Mouse (Mus musculus) ES-CJ7 (cell line): ENCODE data around the gene BC051142.

Experiments used
- DNase-seq: peaks from one replicate; pipeline ENCODE4 v3.0.0; 2011; ENCODE audit warnings: low read depth, low spot score

The BC051142 gene

DNA sequence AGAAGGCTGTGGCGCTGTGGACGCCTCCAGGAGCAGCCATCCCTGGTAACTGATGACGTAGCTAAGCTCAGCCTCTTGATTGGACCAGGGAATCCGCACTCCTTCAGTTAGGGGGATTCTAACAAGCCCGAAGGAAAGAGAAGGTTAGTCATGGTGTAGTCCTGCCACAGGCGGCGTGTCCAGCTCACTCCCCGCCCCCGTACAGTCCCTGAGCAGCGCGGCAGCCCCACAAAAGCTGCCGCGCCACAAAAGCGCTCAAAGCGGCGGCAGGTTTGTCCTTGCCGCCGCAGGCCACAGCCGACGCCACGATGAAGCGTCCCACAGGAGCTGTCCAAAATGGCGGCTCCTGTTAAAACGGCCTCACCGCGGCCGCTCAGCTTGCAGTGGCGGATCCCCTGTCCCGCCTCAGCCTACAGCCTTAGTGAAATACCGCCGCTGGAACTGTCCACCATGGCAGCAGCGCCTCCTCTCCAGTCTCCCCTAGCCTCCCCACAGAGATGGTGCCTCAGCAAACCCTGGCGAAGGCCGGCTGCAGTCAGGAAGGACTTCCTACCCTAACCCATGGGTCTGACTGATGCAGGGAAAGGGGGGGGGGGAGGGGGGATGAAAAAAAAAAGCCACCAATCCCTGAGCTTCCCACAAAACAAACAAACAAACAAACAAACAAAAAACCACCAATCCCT is at the start of gene BC051142:
TSS of gene BC051142 (plus strand) at position 110 of the 683 bp plus-strand sequence.
- DNase-seq = peak; percentile 94

DNA sequence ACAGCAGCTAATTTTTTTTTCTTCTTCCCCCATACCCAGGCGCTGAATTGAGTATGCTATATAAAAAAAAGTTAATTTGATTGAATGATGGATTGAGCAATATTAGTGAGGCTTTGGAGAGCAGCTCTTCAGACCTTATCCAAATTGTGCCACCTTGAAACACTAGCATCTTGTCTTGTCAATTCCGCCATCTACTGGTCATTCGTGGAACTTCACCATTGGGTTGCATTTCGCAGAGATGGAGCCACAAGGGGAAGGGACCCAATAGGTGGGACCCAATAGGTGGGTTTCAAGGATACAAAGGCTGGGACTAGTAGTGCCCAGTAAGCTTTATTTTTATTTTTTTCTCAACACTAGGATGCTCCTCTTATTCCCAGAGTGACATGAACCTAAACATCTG is 49.2 kb upstream of the BC051142 start:
- DNase-seq = peak; percentile 80

DNA sequence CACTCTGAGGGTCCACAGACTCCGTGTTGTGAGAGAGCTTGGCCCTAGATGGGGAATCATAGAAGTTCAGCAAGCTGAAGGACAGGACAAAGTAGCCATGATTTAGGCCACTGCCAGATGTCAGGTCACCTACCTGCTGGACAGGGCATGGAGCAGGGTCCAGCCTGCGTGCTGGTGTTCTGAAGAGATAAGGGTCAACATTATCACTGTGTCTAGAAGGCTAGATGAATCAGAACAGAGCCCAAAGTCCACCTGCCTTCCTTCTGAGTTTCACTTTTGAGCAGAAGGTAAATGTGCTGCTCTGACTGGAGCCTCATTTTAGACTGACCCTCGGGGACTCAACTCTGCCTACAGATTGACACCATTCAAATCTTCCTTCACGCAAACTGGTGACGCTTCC is 44.1 kb upstream of the BC051142 start, which contains the start of gene Btnl2:
TSS of gene Btnl2 (plus strand) at position 284 of the 400 bp plus-strand sequence.
- no peak for DNase-seq

DNA sequence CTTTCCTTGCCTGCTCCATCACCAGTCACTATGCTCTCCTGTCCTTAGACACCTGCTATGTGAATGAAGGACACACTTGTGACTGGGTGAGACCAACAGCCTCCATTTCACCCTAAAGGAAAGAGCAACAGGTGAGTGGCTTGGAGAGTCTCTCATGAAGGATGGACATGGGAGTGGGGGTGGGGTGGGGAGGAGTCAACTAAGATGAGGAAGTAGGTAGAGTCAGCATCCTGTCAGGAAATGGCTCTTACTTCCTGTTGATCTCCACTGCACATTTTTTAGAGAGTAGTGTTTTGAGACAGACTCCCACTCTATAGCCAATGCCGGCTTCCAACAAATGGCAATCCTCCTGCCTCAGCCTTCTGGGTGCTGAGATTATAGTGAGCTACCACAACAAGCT is 43.7 kb upstream of the BC051142 start:
- no peak for DNase-seq

DNA sequence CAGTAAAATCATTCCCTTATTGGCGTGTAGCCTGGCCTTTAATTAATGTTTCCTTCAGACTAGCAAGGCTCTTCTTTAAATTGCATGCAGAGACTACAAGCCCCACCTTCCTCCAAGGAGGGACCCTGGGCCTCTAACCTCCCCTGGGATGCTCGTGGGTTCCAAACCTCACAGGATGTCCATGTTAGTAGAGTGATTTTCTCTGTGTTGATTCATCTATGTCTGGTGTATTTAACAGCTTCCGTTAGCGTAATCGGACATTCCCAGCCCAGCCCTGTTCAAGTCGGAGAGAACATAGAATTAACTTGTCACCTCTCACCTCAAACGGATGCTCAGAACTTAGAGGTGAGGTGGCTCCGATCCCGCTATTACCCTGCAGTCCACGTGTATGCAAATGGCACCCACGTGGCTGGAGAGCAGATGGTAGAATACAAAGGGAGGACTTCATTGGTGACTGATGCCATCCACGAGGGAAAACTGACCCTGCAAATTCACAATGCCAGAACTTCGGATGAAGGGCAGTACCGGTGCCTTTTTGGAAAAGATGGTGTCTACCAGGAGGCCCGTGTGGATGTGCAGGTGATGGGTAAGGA is 35.6 kb upstream of the BC051142 start:
- DNase-seq = no peak

DNA sequence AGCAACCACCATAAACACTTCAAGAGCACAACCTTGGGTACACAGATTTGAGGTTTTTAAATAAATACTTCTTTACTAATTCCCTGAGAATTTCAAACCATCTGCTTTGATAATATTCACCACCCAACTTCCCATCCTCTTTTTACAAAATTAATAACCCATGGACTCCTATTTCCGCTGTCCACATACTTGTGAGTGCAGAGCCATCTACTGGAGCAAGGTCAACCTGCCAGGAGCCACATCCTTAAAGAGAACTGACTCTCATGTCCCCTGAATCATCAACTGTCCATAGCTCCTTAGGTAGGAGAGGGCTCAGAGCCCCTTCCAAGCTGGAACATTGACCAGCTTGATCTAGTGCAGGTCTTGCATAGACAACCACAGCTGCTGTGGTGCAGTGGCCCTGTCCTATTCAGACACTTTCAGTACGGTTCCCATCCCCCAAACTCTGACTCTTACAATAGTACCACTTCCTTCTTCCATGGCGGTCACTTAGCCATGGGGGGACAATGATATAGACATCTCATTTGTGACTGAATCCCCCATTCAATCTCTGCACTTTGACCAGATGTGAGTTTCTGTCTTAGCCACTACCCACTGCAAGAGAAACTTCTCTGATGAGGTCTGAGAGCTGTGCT is 34.8 kb upstream of the BC051142 start:
- DNase-seq = no peak

DNA sequence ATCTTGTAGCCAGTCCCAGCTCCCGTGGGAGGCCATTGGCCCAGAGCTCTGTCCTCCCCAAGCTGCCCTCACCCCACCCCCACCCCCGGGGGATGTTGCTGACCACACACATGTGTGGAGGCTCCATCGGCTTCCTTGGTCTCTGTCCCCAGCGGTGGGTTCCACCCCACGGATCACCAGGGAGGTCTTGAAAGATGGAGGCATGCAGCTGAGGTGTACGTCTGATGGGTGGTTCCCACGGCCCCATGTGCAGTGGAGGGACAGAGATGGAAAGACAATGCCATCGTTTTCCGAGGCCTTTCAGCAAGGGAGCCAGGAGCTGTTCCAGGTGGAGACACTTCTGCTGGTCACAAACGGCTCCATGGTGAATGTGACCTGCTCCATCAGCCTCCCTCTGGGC is 33.6 kb upstream of the BC051142 start:
- DNase-seq = no peak

DNA sequence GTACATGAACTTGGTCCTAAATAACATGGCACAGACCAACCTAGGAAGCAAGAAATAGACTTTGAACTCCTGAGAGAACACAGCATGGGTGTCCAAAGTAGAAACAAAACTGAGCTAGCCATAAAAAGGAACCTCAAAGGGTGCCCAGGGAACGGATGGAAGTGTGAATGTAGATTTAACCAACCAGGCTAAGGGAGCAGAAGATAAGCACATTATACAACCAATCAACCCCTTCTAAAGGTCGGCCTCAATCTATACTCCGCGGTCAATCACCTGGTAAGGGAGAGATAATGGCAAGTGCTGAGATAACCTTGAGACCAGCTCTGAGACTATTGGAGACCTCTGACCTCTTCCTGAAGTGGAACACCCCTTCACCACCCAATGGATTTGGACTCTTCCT is 28.1 kb upstream of the BC051142 start:
- DNase-seq = no peak

DNA sequence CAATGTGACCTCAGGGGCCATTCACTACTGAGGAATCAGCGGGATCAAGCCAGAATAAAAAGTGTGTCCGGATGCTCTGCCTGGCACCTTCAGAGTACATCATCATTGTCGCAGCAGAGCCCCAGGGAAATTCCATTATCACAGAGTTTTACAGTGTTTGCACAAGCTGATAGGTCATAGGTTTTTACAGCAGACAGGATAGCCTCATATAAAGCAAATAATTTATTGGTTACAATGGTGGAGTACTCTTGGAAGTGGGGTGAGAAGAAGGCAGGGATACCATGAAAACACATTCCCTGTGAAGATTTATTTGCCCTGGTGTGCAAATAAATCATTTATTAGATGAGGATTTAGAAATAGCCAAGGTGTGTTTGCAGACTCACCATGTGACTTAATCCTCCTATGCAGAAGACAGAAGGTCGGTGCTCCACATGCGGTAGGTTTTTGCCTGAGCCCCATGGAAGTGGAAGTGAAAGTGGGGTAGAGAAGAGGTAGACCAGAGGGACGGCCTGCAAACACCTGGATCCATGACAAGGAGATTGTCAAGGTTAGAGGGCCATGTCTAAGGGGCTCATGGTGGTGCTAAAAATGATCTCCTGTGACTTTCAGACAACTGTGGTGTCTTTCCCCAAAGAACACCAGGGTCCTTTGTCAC is 25.4 kb upstream of the BC051142 start:
- DNase-seq = no peak

DNA sequence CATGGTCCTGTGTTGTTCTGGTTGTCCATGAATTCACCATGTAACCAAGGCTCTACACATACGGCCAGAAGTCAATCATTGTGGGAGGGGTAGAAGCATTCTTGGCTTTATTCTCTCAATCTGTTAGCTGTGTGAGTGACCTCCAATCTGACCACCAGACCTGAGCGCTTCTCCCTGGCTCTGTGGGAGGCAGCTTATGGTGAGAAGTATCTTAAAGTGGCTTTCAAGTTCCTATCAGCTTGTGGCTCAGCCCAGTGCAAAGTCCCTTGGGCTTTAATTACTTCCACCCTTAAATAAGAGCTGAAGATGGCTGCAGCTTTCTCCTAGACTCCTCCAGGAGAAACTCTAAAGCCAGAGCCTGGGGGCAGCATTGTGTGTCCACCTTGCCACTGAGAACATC is 21.8 kb upstream of the BC051142 start, which contains the start of gene Btnl1:
TSS of gene Btnl1 (plus strand) at position 286 of the 400 bp plus-strand sequence.
- DNase-seq = no peak

DNA sequence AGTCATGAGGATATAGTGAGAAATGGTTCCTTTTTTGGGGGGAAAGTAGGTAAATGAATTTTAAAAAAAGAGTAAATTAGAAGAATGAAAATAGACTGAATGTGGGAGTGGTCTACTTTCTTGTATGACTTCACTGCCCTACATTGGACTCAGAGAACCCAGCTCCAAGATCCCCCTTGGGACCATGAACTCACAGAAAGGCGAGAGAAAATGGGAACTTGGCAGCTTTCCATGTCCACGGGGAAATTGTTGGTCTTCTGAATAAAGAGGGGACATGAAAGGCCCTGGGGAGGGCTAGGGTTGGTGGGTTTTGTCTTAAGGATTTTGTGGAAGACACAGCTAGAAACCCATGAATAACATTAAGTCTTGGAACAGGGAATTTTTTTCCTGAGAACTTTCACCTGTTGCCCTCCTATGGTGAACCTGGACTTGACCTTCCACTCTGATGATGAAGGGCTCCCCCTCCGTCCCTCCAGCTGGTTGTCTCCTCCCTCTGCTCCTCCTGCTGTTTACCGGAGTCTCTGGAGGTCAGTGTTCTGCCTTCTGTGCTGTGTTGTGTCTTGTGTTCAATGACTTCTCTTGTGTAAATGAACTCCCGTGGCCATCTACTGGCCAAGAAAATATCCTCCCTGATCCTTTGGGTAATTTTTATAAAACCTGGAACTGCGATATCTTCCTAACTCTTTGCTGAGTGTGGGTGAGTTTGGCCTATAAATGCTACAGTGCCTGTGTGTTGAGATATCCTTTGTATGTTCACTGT is 21.0 kb upstream of the BC051142 start:
- DNase-seq = no peak

DNA sequence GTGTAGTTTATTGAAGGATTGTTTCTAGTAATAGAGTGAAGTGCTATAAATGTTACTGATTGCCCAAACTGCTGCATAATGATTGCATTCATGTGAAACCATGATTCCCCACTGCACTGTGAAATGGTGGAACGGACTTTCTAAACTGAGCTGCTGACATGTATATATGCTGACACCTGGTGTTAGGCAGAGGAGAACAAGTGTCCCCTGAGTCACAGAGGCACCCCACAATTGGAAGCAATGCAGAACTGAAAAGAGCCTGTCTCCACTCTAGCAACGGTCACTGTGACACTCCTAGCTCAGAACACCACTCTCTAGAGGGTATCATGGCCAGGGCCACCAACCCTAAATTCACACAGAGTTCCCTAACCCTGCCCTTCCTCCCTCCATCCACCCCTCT is 19.9 kb upstream of the BC051142 start:
- DNase-seq = no peak

DNA sequence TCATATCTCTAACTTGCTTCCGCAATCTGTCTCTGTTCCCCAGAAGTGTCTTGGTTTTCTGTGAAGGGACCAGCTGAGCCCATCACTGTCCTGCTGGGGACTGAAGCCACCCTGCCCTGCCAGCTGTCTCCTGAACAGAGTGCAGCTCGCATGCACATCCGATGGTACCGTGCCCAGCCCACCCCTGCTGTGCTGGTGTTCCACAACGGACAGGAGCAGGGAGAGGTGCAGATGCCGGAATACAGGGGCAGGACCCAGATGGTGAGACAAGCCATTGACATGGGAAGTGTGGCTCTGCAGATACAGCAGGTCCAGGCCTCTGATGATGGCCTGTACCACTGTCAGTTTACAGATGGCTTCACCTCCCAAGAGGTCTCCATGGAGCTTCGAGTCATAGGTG is 19.2 kb upstream of the BC051142 start:
- DNase-seq = no peak

DNA sequence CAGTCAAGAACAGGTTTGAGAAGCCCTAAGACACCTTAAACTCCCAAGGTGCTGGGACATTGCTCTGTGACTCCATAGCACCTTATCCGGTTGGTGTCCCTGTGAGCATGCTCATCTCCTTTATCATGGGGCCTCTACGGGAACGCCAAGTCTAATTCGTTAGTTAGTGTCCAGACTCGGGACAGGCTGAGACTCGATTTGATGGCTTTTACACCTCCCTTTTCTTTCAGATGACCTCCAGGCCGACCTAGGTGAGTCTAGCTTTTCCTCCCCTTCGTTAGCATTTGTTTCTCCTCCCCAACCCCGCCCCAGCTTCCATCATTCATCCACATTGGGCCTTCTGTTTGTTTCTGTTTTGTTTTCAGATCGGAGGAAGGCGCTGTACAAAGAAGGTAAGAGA is 16.7 kb upstream of the BC051142 start:
- peak; percentile 80 for DNase-seq

DNA sequence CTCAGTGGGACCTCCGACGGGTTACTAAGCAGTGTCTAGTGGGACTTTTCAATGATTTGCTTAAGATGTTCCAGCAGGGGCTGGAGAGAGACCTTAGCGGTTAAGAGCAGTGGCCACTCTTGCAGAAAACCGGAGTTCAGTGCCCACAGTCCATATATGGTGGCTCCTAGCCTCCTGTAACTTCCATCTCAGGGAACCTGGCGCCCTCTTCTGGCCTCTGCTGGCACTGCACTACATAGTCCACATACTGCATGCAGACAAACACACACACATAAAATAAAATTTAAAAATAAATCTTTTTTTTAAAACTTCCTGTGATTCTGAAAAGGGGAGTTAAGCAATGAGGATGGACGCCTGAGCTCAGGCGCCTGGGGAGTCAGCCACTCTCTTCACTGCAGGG is 15.4 kb upstream of the BC051142 start:
- peak; percentile 67 for DNase-seq

DNA sequence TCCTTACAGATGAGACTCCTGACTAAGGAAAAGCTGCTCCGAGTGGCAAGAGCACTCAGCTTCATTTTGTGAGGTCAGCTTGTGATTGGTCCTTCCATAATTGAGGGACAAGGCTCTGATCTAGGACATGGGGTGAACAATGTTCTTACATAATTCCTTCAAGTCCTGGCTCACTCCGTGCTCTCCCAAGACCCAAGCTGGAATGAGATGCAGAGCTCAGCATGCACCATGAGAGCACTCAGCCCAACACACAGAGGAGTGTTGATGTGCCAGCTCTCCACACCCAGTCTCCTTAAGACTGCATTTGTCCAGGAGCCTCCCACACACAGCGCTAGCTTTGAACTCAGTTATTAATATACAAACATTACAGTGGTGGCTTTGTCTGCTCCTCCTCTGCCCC is 13.9 kb upstream of the BC051142 start:
- DNase-seq = no peak

DNA sequence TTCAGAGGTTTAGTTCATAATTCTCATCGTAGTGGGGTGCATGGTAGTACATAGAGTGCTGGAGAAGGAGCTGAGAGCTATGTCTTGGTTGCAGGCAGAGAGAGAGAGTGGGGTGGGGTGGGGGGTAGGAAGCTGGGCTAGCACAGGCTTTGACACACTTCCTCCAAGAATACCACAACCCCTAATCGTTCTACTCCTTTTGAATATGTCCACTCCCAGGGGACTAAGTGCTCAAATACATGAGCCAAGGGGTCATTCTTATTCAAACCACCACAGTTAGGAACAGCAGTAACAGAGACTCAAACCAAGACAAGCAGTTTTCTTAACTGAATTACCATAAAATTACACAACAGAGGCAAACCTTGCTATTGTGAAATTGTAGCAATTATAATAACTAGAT is 12.0 kb upstream of the BC051142 start:
- no peak for DNase-seq

DNA sequence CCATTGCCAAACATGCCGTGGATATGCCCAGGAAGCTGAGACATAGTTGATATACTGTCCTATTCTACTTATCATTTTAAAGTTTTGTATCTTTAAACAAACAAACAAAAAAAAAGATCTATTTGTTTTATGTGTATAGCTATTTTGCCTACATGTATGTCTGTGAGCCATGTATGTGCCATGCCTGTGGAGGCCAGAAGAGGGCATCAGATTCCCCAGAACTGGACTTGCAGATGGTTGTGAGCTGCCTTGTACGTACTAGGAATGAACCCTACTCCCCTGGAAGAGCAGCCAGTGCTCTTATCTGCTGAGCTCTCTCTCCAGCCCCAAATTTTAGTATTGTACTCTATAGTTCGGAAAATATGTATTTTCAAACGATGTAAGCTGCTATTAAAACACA is 10.1 kb upstream of the BC051142 start:
- DNase-seq = peak; percentile 55

DNA sequence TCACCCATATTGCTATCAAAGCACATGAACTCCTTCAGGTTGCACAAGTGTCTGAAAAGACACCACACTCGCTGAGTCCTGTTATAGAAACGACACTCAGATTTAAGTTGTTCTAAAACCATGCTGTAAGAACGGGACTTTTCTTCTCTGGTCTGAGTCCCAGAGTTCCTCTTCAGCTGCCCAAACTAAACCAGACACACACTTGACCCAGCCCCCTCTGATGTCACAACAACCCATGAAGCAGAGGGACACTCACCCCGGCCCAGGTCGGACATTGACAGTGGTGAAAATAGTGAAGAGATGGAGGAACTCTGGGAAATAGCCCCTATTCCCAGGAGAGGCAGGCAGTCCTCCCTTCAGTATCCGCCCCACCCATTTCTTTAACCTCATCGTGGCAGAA is 7.1 kb upstream of the BC051142 start:
- DNase-seq = no peak

DNA sequence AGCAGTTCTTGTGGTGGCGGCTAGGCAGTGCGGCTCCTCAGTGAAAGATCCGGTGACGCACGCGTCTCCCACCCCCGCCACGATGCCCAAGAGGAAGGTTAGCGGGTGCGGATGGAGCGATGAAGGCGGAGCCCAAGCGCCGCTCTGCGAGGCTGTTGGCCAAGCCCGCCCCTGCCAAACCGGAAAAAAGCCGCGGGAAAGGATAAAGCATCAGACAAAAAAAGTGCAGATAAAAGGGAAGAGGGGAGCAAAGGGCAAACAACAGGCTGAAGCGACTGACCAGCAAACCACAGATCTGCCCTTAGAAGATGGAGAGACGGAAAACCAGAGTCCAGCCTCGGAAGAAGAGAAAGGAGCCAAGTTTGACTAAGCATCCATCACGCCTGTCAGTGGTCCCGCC is 6.3 kb upstream of the BC051142 start:
- peak; percentile 18 for DNase-seq

DNA sequence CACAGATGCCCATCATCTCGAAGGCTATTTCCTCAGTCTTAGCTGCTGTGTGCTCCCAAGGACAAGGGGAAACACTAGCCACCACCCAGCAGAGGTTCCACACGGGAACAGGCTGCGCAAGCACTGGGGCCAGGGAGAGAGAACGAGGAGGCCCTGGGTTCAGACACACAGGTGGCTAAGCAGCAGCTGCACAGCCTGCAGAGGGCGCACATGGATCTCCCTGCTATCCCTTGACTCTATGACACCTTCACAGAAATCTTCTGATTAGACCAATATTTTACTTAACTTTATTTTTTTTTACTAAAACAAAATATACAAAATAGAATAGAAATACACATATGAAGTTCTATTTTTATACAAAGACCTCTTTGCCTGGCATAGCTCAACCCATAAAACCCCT is 1.3 kb upstream of the BC051142 start:
- DNase-seq = peak; percentile 38
